Mouse (Mus musculus) embryonic facial prominence, embryonic 12.5 days (tissue): ENCODE measurements around the gene Golgb1. TPM values are rescaled to one million over a fixed set of nuclear protein-coding genes. Genes with fewer than 3 reads are reported as not detected.

Experiments
- ATAC-seq: fragments of 200-750 bp; cut with Nextera tagmentation; 2 replicates; pipeline ENCODE4 v1.8.0; 2017; ENCODE audit not compliant: insufficient number of reproducible peaks, insufficient read depth, low FRiP score, low TSS enrichment
- H3K27ac ChIP-seq: fragments of 300-500 bp; sonication (generic); 2 replicates; pipeline ENCODE4 v1.5.1; 2016; ENCODE audit warnings: mild to moderate bottlenecking
- H3K27me3 ChIP-seq: fragments of 300-500 bp; sonication (generic); 2 replicates; pipeline ENCODE4 v1.6.1; 2016; ENCODE audit warnings: mild to moderate bottlenecking, moderate library complexity
- H3K36me3 ChIP-seq: fragments of 300-500 bp; sonication (generic); 2 replicates; pipeline ENCODE4 v1.6.1; 2016; ENCODE audit warnings: mild to moderate bottlenecking
- H3K4me1 ChIP-seq: fragments of 300-500 bp; sonication (generic); 2 replicates; pipeline ENCODE4 v1.6.1; 2016
- H3K4me2 ChIP-seq: fragments of 300-500 bp; sonication (generic); replicated peaks from 2 replicates; pipeline ENCODE4 v1.6.1; 2016; ENCODE audit warnings: mild to moderate bottlenecking, moderate library complexity
- H3K4me3 ChIP-seq: fragments of 300-500 bp; sonication (generic); 2 replicates; pipeline ENCODE4 v1.5.1; 2016; ENCODE audit warnings: mild to moderate bottlenecking
- H3K9ac ChIP-seq: fragments of 300-500 bp; sonication (generic); 2 replicates; pipeline ENCODE4 v1.6.1; 2016; ENCODE audit warnings: mild to moderate bottlenecking, moderate library complexity
- H3K9me3 ChIP-seq: fragments of 300-500 bp; sonication (generic); 2 replicates; pipeline ENCODE4 v1.6.1; 2016; ENCODE audit warnings: mild to moderate bottlenecking, moderate library complexity
- WGBS: fragments of 180-500 bp; shearing (Covaris S2); methylation state at CpG from one replicate; pipeline ENCODE4 v1.1.7; 2016; 5-methylcytosine and 5-hydroxymethylcytosine counted together
- polyA plus RNA-seq: library from polyadenylated mRNA; unstranded; fragments of >200 nt; fragmentation: Nextera tagmentation; extraction: Ambion mirVana; gene quantifications from 2 replicates; pipeline ENCODE4 v1.2.1, GENCODE M21; 2016

Gene Golgb1
- polyA plus RNA-seq, 1 experiment from 2014 or later, result 105 TPM

- no peak for ATAC-seq
- H3K27ac ChIP-seq, result no peak overlapping the region
- WGBS, result 73% methylated on average over 8 of the region's 8 CpGs
- H3K4me1 ChIP-seq, result no peaks in the 10 kb centered on the region
- H3K9me3 ChIP-seq, result no peaks in the 10 kb centered on the region
- H3K36me3 ChIP-seq, result no peaks in the 10 kb centered on the region
- H3K4me3 ChIP-seq, result no peak overlapping the region
- H3K9ac ChIP-seq, result no peak overlapping the region
- no peaks in the 10 kb centered on the region for H3K27me3 ChIP-seq
- H3K4me2 ChIP-seq, result no peak overlapping the region
These were observed 74.8 kb downstream of the Golgb1 start for GRCm38 (mm10) chr16:36949614-36950336.

GRCm38 (mm10) chr16:36951029-36951428, 76.1 kb downstream of the Golgb1 start:
- Histone ChIP-seq H3K4me2 (no peak overlapping the region), H3K4me3 (no peak overlapping the region), H3K27ac (no peak overlapping the region), H3K36me3 (no peaks in the 10 kb centered on the region), H3K9ac (no peak overlapping the region), H3K9me3 (no peaks in the 10 kb centered on the region), H3K27me3 (no peaks in the 10 kb centered on the region), H3K4me1 (no peaks in the 10 kb centered on the region)
- ATAC-seq, result no peak
- WGBS, result 71% methylated on average over 4 of the region's 4 CpGs

- no peak overlapping the region for H3K9ac ChIP-seq
- no peaks in the 10 kb centered on the region for H3K36me3 ChIP-seq
- no peak for ATAC-seq
- H3K27ac ChIP-seq, result no peak overlapping the region
- H3K4me3 ChIP-seq, result no peak overlapping the region
- H3K9me3 ChIP-seq, result no peaks in the 10 kb centered on the region
- no peak overlapping the region for H3K4me2 ChIP-seq
- 68% methylated on average over 11 of the region's 11 CpGs for WGBS
- H3K4me1 ChIP-seq, result no peaks in the 10 kb centered on the region
- H3K27me3 ChIP-seq, result no peaks in the 10 kb centered on the region
These were observed 80.2 kb downstream of the Golgb1 start for GRCm38 (mm10) chr16:36955106-36955505.

GRCm38 (mm10) chr16:36963415-36963814, 88.5 kb downstream of the Golgb1 start:
- Histone ChIP-seq H3K9me3 (no peaks in the 10 kb centered on the region), H3K4me3 (no peak overlapping the region), H3K36me3 (no peaks in the 10 kb centered on the region), H3K4me1 (no peaks in the 10 kb centered on the region), H3K27me3 (no peaks in the 10 kb centered on the region), H3K27ac (no peak overlapping the region), H3K9ac (no peak overlapping the region), H3K4me2 (no peak overlapping the region)
- no peak for ATAC-seq
- 82% methylated on average over 4 of the region's 4 CpGs for WGBS

GRCm38 (mm10) chr16:36979127-36979526, 104.2 kb downstream of the Golgb1 start:
- Histone ChIP-seq H3K4me2 (no peak overlapping the region), H3K9me3 (no peaks in the 10 kb centered on the region), H3K27ac (no peak overlapping the region), H3K4me1 (no peaks in the 10 kb centered on the region), H3K9ac (no peak overlapping the region), H3K27me3 (no peaks in the 10 kb centered on the region), H3K36me3 (no peaks in the 10 kb centered on the region), H3K4me3 (no peak overlapping the region)
- ATAC-seq, result no peak
- WGBS, result 86% methylated on average over 2 of the region's 2 CpGs

Other genes with a start within 250 kb of the Golgb1 start
- gene Cd86, start 209.1 kb upstream of the Golgb1 start, polyA plus RNA-seq, result 0.99 and 1.5 TPM in 2 replicates
- gene Ildr1, start 181.2 kb upstream of the Golgb1 start, polyA plus RNA-seq, result 1.9 and 2.4 TPM in 2 replicates
- gene Slc15a2, start 90.2 kb upstream of the Golgb1 start, polyA plus RNA-seq, result 4.8 and 5.0 TPM in 2 replicates
- gene Iqcb1, start 46.8 kb upstream of the Golgb1 start, polyA plus RNA-seq, result 66.1 and 66.2 TPM in 2 replicates
- gene Eaf2, start 137 bp upstream of the Golgb1 start, polyA plus RNA-seq, result 1.7 and 1.8 TPM in 2 replicates
- gene Hcls1, start 59.8 kb downstream of the Golgb1 start, polyA plus RNA-seq, result 3.4 TPM in 2 replicates
- gene Fbxo40, start 115.3 kb downstream of the Golgb1 start, polyA plus RNA-seq, result 0.12 and 0.24 TPM in 2 replicates
- gene Polq, start 136.6 kb downstream of the Golgb1 start, polyA plus RNA-seq, result 10.2 and 11.7 TPM in 2 replicates